Mouse (Mus musculus): Measurements from ENCODE around the gene Abcb4. TPM values are rescaled to one million over a fixed set of nuclear protein-coding genes. Genes with fewer than 3 reads are reported as not detected.

The Abcb4 gene
- polyA plus RNA-seq, 1 experiment from 2014 or later = 0.58 TPM

DNA sequence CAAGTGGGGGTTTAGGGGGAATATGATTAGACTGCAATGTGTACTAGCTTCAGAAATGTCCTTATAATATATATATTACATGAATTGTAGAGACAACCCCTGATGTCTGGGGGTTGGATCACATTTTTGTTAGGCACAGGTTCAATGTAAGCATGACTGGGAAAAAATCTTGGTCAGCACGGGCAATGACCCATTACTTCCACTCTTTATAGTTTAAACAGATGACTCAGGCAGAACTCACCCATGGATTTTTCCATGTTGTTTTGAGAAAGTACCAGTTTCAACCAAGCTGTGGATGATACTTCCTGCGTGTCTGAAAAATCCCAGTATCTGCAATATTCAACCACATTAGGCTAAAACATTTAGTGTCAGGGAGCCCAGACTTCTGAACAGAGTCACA, 16.4 kb upstream of the Abcb4 start:
- no peak overlapping the region for H3K4me3 ChIP-seq
- H3K9ac ChIP-seq = no peak overlapping the region
- no peak overlapping the region for H3K4me2 ChIP-seq (replicated peaks)
- no peak for ATAC-seq (ENCODE audit: insufficient number of reproducible peaks, insufficient read depth, low FRiP score, low TSS enrichment)
- no peaks in the 10 kb centered on the region for H3K27me3 ChIP-seq
- H3K9me3 ChIP-seq = no peaks in the 10 kb centered on the region
- no peak overlapping the region for H3K27ac ChIP-seq
- no peaks in the 10 kb centered on the region for H3K4me1 ChIP-seq
- WGBS = 86% methylated on average over 2 of the region's 2 CpGs
- no peaks in the 10 kb centered on the region for H3K36me3 ChIP-seq

DNA sequence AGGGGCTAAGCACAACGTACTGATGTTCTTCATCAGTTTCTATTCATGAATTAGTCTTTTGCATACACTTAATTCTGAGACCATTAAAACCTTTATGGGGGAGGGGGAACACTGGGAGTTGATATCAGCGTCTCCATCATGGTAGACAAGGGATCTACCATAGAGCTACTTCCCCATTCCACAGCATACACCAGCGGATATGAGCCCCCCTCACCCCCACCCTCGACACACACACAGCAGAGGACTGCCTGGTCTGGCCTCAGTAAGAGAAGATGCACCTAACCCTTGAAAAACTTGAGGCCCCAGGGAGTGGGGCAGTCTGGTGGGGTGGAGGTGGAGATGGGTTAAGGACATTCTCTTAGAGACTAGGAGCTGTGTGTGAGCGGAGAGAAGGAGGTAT, 15.7 kb upstream of the Abcb4 start:
- Histone ChIP-seq H3K4me3 (no peak overlapping the region), H3K27ac (no peak overlapping the region), H3K27me3 (no peaks in the 10 kb centered on the region), H3K4me2 (replicated peaks) (no peak overlapping the region), H3K9me3 (no peaks in the 10 kb centered on the region), H3K4me1 (no peaks in the 10 kb centered on the region), H3K9ac (no peak overlapping the region), H3K36me3 (no peaks in the 10 kb centered on the region)
- ATAC-seq (ENCODE audit: insufficient number of reproducible peaks, insufficient read depth, low FRiP score, low TSS enrichment) = no peak
- 76% methylated on average over 5 of the region's 5 CpGs for WGBS

DNA sequence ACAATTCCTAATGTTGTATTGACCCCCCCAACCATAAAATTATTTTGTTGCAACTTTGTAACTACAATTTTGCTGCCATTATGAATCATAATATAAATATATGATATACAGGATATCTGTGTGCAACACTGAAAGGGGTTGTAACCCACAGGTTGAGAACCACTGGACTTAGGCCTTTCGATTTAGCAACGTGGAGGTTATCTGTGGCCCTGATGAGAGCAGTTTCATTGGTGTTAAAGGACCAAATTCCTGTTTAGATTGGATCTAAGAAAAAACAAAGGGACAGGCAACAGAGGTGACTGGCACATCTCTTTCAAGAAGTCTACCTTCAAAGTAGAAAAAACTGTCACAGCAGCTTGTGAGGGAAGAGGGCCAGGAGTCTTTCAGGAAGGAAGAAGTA, 7.7 kb upstream of the Abcb4 start:
- H3K27ac ChIP-seq = no peak overlapping the region
- ATAC-seq (ENCODE audit: insufficient number of reproducible peaks, insufficient read depth, low FRiP score, low TSS enrichment) = no peak
- H3K27me3 ChIP-seq = no peaks in the 10 kb centered on the region
- no peaks in the 10 kb centered on the region for H3K36me3 ChIP-seq
- H3K9ac ChIP-seq = no peak overlapping the region
- H3K4me2 ChIP-seq (replicated peaks) = no peak overlapping the region
- H3K9me3 ChIP-seq = no peaks in the 10 kb centered on the region
- 77% methylated on average over 2 of the region's 2 CpGs for WGBS
- no peak overlapping the region for H3K4me3 ChIP-seq
- H3K4me1 ChIP-seq = no peaks in the 10 kb centered on the region

- no peak for ATAC-seq (ENCODE audit: insufficient number of reproducible peaks, insufficient read depth, low FRiP score, low TSS enrichment)
- H3K9ac ChIP-seq = peak overlapping the region; percentile 55
- peak overlapping the region; percentile 96 for H3K4me2 ChIP-seq (replicated peaks)
- H3K36me3 ChIP-seq = no peaks in the 10 kb centered on the region
- peaks cover 5% of the 10 kb centered on the region; the same call in 1 of the 2 replicates for H3K4me1 ChIP-seq
- 10% methylated on average over 15 of the region's 15 CpGs for WGBS
- H3K4me3 ChIP-seq = peak overlapping the region; percentile 68
- H3K27ac ChIP-seq = no peak overlapping the region
- H3K9me3 ChIP-seq = no peaks in the 10 kb centered on the region
- peaks cover 31% of the 10 kb centered on the region for H3K27me3 ChIP-seq
Observed at GRCm38 (mm10) chr5:8894104-8894425, 548 bp downstream of the Abcb4 start.

DNA sequence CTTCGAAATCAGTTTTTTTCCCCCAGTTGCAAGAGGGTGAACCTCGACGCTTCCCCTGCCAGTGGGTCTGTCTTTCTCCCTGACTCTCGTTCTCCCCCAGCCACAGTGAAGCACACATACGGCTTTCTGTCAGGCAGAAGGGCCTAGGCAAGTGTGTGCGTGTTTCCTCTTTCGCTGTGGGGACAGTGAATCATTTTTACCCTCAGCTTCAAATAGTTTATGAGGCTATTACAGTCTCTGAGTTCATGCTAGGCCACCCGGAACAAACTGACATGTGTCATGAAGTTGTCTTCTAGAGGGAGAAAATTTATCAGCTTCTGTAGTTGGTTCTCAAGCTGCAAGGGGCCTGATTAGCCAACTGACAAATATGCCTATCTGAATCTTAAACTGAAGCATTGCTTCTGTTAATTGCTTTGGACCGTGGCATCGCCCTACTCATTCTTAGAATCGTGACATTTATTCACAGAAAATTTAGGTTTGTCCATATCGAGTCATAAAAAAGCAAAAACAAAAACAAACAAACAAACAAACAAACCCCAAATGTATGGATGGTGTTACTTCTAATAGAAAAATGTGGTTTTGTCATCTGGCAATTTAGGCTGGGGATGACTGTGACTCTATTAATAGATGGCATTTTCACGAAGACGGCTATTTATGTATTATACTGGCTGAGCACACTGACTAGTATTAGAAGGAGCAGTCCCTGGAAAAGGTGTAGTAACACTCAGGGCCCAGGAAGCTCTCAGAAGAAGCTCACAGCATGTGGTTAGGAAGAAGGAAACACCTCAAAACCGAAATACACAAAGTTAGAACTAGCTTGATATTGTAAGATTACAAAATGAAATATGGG, 1.3 kb downstream of the Abcb4 start:
- ATAC-seq (ENCODE audit: insufficient number of reproducible peaks, insufficient read depth, low FRiP score, low TSS enrichment) = no peak
- H3K36me3 ChIP-seq = no peaks in the 10 kb centered on the region
- H3K4me3 ChIP-seq = no peak overlapping the region
- no peak overlapping the region for H3K4me2 ChIP-seq (replicated peaks)
- H3K9ac ChIP-seq = no peak overlapping the region
- H3K27ac ChIP-seq = no peak overlapping the region
- peaks cover 31% of the 10 kb centered on the region for H3K27me3 ChIP-seq
- H3K4me1 ChIP-seq = peaks cover 5% of the 10 kb centered on the region; the same call in 1 of the 2 replicates
- H3K9me3 ChIP-seq = no peaks in the 10 kb centered on the region
- WGBS = 71% methylated on average over 15 of the region's 15 CpGs

DNA sequence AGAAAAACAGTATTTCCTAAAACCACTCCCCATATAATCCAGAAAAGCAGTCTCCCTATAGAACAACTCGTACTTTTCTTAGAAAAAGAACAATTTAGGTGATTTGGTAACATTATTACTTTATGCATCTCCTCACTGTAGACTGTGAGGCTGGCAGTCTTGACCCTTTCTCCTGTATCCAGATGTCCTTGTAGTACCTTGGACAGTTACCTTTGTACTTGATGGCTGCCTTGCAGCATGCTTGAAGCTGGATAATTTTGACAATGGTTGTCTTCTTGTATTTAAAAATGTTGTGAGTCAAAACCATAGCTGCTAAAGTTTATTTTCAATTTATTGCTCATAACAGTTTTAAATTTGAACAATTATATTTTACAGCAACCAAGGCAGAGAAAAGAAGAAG, 2.7 kb downstream of the Abcb4 start:
- Histone ChIP-seq H3K4me2 (replicated peaks) (no peak overlapping the region), H3K9ac (no peak overlapping the region), H3K27me3 (peaks cover 31% of the 10 kb centered on the region), H3K4me3 (no peak overlapping the region), H3K27ac (no peak overlapping the region), H3K9me3 (no peaks in the 10 kb centered on the region), H3K36me3 (no peaks in the 10 kb centered on the region), H3K4me1 (peaks cover 5% of the 10 kb centered on the region; the same call in 1 of the 2 replicates)
- no peak for ATAC-seq (ENCODE audit: insufficient number of reproducible peaks, insufficient read depth, low FRiP score, low TSS enrichment)
- WGBS = 62% methylated on average over 1 of the region's 1 CpGs

DNA sequence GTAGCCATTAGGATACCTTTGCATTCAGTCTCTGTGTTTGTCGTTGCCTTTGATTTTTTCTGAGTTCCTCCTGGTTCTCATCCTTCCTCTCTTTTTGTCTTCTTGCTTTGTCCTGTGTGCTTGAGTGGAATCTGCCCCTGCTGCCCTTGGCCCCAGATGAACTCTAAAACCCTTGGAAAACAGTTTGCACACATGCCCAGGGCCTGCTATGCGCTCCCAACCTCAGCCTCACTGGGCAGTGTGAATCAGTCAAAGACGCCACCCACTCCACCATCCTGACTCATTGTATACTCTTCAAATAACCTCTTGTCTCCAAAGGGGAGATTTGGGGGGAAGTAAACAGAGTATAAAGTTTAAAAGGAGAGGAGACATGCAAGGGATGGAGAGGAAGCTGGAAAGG, 4.7 kb downstream of the Abcb4 start:
- H3K36me3 ChIP-seq = no peaks in the 10 kb centered on the region
- H3K4me1 ChIP-seq = peaks cover 2% of the 10 kb centered on the region; the same call in 1 of the 2 replicates
- 71% methylated on average over 3 of the region's 3 CpGs for WGBS
- peaks cover 15% of the 10 kb centered on the region for H3K27me3 ChIP-seq
- H3K9ac ChIP-seq = no peak overlapping the region
- H3K27ac ChIP-seq = no peak overlapping the region
- no peaks in the 10 kb centered on the region for H3K9me3 ChIP-seq
- no peak overlapping the region for H3K4me3 ChIP-seq
- ATAC-seq (ENCODE audit: insufficient number of reproducible peaks, insufficient read depth, low FRiP score, low TSS enrichment) = no peak
- no peak overlapping the region for H3K4me2 ChIP-seq (replicated peaks)

GRCm38 (mm10) chr5:8901001-8901400, 7.5 kb downstream of the Abcb4 start:
- WGBS = 73% methylated on average over 1 of the region's 1 CpGs
- H3K27ac ChIP-seq = no peak overlapping the region
- H3K4me2 ChIP-seq (replicated peaks) = no peak overlapping the region
- no peaks in the 10 kb centered on the region for H3K9me3 ChIP-seq
- no peak overlapping the region for H3K4me3 ChIP-seq
- no peaks in the 10 kb centered on the region for H3K27me3 ChIP-seq
- H3K36me3 ChIP-seq = no peaks in the 10 kb centered on the region
- no peaks in the 10 kb centered on the region for H3K4me1 ChIP-seq
- H3K9ac ChIP-seq = no peak overlapping the region
- no peak for ATAC-seq (ENCODE audit: insufficient number of reproducible peaks, insufficient read depth, low FRiP score, low TSS enrichment)

GRCm38 (mm10) chr5:8902141-8902817, 8.8 kb downstream of the Abcb4 start:
- 71% methylated on average over 6 of the region's 6 CpGs for WGBS
- ATAC-seq (ENCODE audit: insufficient number of reproducible peaks, insufficient read depth, low FRiP score, low TSS enrichment) = no peak

DNA sequence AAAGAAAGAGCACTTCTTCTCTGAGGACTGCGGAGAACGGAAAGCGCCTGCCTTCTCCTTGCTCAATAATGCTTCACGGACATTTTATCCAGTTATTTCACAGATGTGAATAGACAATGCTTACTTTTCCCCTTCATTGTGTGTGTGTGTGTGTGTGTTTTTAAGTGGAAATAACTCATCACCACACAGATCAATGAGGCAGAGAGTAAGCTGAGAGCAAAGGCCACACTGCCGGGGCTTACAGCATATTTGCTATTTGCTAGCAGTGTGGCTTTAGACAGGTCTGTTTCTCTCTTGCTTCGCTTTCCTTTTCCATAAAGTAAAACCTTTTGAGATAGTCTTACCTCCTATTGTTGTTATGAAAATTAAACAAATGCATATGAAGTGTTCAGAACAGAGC, 11.0 kb downstream of the Abcb4 start:
- H3K9me3 ChIP-seq = no peaks in the 10 kb centered on the region
- no peak overlapping the region for H3K9ac ChIP-seq
- no peak overlapping the region for H3K4me2 ChIP-seq (replicated peaks)
- H3K4me3 ChIP-seq = no peak overlapping the region
- no peaks in the 10 kb centered on the region for H3K27me3 ChIP-seq
- 77% methylated on average over 6 of the region's 6 CpGs for WGBS
- no peak overlapping the region for H3K27ac ChIP-seq
- no peaks in the 10 kb centered on the region for H3K36me3 ChIP-seq
- H3K4me1 ChIP-seq = no peaks in the 10 kb centered on the region
- no peak for ATAC-seq (ENCODE audit: insufficient number of reproducible peaks, insufficient read depth, low FRiP score, low TSS enrichment)

More at GRCm38 (mm10) chr5:8902141-8902817, 8.8 kb downstream of the Abcb4 start:
- no peak overlapping the region for H3K4me3 ChIP-seq
- no peaks in the 10 kb centered on the region for H3K36me3 ChIP-seq
- no peaks in the 10 kb centered on the region for H3K9me3 ChIP-seq
- no peaks in the 10 kb centered on the region for H3K27me3 ChIP-seq
- H3K4me1 ChIP-seq = no peaks in the 10 kb centered on the region
- no peak overlapping the region for H3K4me2 ChIP-seq (replicated peaks)
- no peak overlapping the region for H3K27ac ChIP-seq
- H3K9ac ChIP-seq = no peak overlapping the region

- 72% methylated on average over 8 of the region's 8 CpGs for WGBS
Observed at GRCm38 (mm10) chr5:8911567-8912198, 18.2 kb downstream of the Abcb4 start.

GRCm38 (mm10) chr5:8916400-8916799, 22.9 kb downstream of the Abcb4 start:
- Histone ChIP-seq H3K4me2 (replicated peaks) (no peak overlapping the region), H3K36me3 (no peaks in the 10 kb centered on the region), H3K4me3 (no peak overlapping the region), H3K27me3 (no peaks in the 10 kb centered on the region), H3K9me3 (no peaks in the 10 kb centered on the region), H3K27ac (no peak overlapping the region), H3K9ac (no peak overlapping the region), H3K4me1 (no peaks in the 10 kb centered on the region)
- 91% methylated on average over 2 of the region's 2 CpGs for WGBS
- ATAC-seq (ENCODE audit: insufficient number of reproducible peaks, insufficient read depth, low FRiP score, low TSS enrichment) = no peak

More at GRCm38 (mm10) chr5:8911567-8912198, 18.2 kb downstream of the Abcb4 start:
- Histone ChIP-seq H3K9me3 (no peaks in the 10 kb centered on the region), H3K9ac (no peak overlapping the region), H3K4me2 (replicated peaks) (no peak overlapping the region), H3K36me3 (no peaks in the 10 kb centered on the region), H3K4me3 (no peak overlapping the region), H3K4me1 (no peaks in the 10 kb centered on the region), H3K27ac (no peak overlapping the region), H3K27me3 (no peaks in the 10 kb centered on the region)
- ATAC-seq (ENCODE audit: insufficient number of reproducible peaks, insufficient read depth, low FRiP score, low TSS enrichment) = no peak
